Mouse (Mus musculus) fat pad, adult 2 months (tissue): ENCODE results near the gene Tnfsf8.

ENCODE experiments used
- DNase-seq: peaks from one replicate; pipeline ENCODE4 v3.0.0-alpha.2; 2011; ENCODE audit warnings: low read depth, low spot score; ENCODE audit errors: extremely low read depth

The Tnfsf8 gene

DNA sequence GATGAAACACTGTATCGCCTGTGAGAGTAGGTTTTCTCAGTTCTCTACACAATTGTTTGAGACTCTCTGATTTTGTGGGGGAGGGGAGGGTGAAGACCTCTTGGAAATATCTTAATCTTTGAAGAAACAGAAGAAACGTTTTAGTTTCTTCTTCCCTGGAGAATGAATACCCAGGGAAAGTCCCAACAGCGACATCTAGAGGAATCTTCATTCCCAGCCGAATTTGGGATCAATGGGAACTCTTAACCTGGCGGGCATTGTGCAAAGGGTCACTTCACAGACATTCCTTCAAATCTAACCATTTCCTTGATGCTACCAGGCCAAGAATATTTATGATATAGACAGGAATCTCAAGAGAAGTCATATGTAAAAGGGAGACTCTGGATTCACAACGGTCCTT, 17.2 kb downstream of the Tnfsf8 start:
- no peak for DNase-seq

DNA sequence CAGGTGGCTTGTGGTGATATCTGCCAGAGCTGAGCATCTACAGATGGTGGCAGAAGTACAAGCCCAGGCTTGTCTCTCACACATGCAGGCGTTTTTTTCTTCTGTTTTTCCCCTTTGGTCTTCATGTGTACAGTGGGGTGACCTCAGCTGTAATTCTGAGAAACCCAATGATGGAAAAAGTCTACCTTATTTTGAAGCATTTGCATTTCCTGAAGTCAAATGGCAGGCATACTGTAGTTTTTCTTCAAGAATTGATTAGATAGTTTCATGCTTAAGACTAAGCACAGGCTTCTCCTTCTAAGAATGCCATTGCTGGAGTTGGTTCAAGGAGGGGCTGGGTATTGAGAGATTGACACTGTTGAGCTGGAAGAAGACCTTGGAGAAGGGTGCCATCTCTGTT, 18.9 kb downstream of the Tnfsf8 start:
- DNase-seq = no peak

DNA sequence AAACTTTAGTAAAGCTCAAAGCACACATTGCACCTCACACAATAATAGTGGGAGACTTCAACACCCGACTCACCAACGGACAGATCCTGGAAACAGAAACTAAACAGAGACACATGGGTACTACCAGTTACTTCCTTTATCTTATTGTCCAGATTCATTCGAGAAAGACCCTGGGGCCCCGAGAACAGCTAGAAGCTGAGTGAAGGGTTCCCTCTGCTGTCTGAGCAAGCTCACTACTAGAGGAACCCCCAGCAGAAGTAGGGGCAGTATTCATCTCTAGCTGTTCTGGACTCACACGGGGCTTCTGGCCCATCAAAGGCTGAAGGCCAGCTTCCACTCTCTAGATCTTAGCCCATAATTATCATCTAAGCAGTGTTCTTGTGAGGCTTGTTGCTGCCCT, 20.7 kb downstream of the Tnfsf8 start:
- DNase-seq = no peak

DNA sequence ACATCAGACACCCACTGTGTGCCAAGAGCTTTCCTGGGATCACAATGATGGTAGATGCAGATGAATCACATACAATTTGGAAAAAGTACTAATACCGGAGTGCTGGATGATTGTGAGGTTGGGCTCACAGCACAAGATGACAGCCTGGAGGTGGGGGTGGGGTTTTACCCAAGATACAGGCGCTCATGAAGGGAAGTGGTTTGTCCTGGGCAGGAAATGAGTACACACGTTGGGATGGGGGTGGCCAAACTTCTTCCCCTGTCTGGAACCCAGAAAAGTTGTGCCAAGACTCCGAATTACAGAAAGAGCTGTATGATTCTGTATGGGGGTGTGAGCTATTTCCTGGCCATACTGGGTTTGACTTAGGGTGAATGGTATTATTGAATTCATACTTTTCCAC, 38.0 kb downstream of the Tnfsf8 start:
- DNase-seq = no peak

DNA sequence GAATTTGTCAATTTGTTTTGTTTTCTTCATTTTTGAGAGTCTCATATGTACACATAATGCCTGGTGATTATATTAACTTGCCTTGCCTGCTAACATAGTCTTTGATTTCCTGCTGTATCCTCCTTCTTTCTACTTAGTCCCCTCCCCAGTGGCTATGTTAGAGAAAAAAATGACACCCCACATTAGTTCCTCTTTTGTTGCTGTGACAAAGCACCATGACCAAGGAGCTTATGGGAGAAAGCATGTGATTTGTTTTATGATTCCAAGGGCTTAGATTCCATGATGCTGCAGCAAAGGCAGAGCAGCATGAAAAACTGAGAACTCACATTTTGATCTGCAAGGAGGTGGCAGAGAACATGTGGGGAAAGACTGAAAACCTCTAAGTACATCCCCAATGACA, 43.6 kb downstream of the Tnfsf8 start:
- no peak for DNase-seq

DNA sequence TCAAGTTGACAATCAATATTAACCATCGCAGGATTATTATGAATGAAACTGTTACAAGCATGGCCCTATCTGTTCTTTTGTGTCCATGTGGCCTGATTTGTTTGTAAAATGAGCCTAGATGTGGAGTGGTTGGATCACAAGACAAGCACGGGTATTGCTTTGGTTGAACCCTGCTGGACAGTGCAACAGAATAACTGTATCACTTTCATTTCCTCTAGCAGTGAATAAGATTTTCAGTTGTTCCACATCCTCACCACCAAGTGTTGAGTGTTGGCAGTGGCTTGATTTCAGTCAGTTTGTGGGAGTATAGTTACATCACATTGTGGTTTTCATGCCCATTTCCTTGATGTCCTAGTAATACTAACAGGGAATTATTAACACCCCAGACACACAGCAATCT, 45.5 kb downstream of the Tnfsf8 start:
- DNase-seq = no peak

DNA sequence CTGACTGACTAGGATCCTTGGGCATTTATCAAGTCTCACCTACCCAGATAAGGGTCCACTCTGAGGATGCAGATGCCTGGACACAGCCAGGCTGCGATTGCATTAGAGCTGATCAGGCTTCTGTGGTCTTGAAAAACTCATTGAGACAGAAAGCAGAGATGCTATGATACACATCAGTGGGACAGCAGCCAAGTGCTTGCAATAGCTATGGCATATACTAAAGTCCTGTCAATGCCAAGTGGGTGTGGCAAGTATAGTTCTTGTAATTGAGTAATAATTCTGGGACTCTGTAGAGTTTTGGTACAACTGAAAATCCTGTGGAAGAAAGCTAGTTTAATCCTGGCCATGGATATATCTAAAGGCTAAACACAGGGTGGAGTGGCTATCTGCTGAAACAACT, 63.1 kb downstream of the Tnfsf8 start:
- DNase-seq = no peak

DNA sequence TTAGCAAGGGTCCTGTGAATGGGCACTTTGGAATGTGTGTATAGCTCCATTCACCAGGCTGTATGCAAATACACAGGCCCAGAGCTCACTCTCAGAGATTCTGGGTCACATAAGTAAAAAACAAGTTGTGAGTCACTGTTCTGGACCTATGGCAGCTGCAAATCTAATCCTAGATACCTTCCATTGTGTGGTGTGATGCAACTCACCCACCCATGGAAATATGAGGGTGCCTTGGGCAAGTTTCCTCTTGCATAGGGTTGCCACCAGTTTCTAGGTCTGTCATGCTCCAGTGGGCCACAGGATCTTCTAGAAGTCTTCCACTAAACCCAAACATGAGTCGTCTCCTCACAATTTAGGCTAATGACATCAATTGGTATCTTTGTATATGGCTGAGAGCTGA, 64.6 kb downstream of the Tnfsf8 start:
- no peak for DNase-seq

DNA sequence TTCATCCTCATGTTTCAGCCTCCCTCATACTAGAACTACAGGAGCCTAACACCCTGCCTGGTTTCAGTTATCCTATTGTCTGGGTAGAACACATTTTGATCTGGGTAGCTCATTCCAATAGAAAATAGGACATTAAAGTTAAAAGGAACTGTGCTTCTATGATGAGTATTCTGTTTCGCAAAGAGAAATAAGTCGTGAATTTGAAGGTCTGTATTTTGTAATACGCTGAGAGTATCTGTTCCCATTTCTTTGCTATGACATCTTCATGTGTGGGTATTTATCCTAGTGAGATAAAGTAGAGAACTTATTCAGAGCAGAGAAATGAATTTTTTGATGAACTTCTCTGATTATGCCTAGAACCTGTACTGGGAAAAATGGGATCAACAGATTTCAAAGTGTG, 68.8 kb downstream of the Tnfsf8 start:
- no peak for DNase-seq

DNA sequence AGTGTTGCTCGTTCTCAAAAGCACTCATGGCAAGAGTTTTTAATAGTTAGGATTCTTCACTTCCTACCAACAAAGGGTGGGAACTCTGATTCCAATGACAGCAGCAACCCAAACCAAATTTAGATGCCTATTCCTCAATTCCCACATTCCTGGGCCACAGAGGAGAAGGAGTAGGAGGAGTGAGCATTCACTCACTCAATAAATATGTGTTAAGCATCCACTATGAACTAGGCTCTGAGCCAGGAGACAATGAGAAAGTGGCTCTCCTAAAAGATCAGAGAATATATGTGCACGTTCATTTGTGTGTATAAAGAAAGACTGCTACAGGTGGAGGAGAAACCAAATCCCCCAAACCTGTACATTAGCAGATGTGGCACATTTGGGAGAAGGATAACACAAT, 75.7 kb downstream of the Tnfsf8 start:
- no peak for DNase-seq

DNA sequence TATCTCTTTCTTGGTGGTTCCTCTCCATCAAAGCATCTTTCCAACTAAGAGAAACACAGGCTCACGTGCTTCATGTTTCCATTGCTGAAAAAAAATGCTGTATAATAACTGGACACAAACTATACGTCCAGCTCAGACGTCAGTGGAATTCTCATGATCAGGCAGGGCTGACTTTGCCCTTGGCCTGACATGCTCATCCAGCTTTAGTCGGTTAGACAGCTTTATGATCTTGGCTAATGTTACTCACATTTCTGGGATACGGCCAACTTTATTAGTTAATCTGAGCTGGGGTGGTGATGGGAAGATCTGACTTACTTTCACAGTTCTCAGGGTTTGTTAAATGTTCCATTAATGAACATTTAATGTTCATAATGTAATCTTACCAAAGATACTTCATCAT, 77.3 kb downstream of the Tnfsf8 start:
- DNase-seq = no peak

DNA sequence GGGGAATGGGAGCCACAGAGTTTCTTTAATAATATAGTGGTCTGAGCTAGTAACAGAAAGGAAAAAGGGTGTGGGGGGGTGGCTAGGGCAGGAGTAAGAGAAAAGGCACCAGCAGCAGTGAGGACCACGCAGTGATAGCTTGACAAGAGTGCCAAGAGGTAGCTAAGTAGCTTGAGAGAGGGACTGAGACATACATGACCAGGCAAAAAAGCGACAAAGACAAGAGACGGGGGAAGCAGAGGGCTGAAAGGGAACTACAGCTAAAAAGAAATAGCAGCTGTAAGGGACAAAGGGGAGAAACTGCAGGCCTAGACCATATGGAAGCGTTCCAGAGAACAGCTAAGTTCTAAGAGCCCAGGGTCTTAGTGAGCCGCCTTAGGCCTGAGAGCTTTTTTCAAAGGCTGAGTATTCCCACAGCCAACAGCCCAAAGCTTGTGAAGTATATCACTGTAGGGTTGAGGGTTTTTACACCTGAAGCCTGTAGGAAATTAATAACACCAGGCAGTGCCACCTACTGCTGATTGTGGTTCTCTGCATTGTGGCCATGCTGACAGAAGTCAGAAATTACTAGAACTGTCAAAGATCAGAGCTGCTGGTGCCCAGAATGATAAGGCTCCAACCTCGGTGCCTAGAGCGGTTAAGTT, 78.1 kb downstream of the Tnfsf8 start:
- DNase-seq = no peak
